Mouse (Mus musculus) monocyte, adult 5-6 weeks (primary cell): Measurements from ENCODE around the gene Gpcpd1. TPM values are rescaled to one million over a fixed set of nuclear protein-coding genes. Genes with fewer than 3 reads are reported as not detected.
"Not testable (repeated sequence)": the region's sequence is repeated elsewhere in the genome, so short reads cannot be mapped to it uniquely, and the experiment has no call there.

Experiments used
- ATAC-seq: fragments of 153-309, 156-312 bp; replicated peaks from 2 replicates; pipeline ENCODE4 v1.8.0; 2017; ENCODE audit warnings: mild to moderate bottlenecking; ENCODE audit not compliant: low TSS enrichment, insufficient number of reproducible peaks, severe bottlenecking, poor library complexity, low FRiP score
- total RNA-seq: library from RNA; stranded (forward); fragments of 200-1000, 200-491, 200-594 nt; gene quantifications from 3 replicates; pipeline ENCODE4 v1.2.3, GENCODE M21; 2017

The Gpcpd1 gene
- total RNA-seq, 1 experiment from 2014 or later, result 284 TPM

DNA sequence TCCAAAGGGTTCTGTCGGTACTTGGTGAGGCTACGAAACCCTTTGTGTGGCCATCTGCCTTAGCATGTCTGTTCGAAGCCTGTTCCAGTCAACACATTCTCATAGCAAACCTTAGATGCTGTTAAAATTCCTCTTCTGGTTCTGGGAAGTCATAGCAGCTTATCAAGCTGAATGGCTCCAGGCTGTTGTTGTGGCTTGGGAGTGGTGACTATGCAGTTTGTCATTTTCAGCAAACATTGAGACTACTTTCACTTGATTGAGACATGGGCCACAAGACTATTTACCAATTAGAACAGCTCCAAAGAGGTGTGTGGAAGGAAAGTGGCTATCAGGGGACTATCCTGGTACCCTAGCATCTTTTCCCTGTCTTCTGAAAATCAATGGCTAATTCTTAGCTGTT, 4.6 kb upstream of the Gpcpd1 start:
- ATAC-seq, result no peak

DNA sequence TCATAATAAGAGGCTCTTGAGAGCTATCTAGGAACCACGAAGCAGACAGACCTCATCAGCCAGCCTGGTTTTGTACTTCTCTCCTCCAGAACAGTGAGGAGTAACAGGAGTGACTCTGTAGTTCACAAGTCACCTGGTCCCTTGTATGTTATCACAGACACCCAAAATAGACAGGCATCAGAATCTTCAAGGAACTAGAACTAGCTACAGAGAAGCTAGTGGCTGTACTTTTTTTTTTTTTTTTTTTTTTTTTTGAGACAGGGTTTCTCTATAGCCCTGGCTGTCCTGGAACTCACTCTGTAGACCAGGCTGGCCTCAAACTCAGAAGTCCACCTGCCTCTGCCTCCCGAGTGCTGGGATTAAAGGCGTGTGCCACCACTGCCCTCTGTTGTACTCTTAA, 4.0 kb upstream of the Gpcpd1 start:
- not testable (repeated sequence) for ATAC-seq

DNA sequence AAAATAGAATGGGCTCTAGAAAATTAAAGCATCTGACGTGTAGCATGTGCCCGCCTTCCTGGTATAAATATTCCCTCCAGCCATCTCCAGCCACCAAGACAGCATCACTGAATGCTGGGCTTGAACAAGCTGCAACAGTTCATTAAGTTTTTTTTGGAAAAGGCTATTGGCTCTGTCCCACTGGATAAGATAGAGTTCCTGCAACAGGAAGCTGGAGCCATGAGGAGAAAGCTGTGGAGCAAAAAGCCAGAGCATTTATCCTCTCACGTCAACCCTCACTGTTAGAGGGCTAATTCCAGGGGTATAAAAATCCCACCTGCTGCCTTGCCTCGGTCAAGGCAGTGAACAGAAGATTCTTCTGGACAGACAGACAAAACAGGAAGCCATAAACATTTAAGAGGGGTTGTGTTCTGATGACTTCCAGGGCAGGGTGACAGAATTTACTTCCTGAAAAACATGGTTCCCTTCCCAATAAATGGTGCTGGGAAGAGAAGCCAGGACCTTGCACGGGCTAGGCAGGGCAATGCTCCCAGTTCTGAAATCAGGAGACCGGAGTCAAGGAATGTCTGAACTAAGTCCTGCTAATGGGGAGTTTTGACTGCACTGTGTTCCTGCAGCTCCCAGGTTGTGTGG, 2.5 kb upstream of the Gpcpd1 start:
- no peak for ATAC-seq

DNA sequence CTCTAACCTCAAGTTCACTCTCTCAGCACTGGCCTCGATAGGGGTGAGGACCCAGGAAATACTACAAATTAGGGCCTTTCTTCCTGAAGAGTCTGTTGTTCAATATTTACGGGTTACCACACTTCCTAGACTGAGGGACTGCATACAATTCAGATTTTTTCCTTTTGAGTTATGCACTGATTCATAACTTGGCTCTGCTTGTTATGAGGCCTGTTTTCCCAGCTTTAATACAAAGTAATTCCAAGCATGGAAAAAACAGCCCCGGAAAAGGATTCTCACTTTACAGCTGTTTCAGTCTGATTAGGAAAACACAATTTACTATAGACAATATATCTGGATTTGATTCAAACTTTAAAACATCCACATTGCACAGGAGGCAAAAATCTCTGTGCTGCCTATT, 1.5 kb downstream of the Gpcpd1 start:
- no peak for ATAC-seq

DNA sequence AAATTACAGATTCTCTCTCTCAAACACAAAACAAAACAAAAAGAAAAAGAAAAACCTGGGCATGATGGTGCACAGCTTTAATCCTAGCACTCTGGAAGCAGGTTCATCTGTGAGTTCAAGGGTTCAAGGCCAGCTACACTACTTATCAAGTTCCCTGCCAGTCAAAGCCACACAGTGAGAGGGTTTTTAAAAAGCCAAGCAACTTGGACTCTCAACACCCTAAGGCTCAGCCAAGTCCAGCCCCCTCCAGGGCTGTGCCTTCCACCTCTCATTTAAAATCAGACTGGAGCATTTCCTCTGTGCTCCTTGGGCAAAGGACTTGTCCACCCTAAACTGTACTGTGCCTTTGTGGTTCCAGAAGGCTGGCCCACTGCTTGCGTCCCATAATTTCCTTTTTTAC, 3.3 kb downstream of the Gpcpd1 start:
- no peak for ATAC-seq

DNA sequence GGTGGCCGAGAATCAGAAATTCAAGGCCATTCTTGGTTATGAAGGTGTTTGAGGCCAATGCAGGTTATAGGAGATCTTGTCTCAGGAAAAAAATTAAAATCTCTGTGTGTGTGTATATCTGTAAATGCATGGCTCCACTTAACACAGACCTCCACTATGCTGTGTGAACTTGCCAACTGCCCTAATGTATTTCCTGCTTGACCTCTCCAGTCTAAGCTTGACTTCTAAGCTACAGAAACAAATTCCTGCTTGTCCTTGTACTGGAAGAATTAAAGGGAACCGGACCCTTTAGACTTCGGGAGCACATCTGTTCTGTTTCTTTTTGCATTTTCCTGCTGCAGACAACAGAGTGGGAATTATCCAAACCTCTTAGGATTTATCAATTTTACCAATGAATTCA, 4.4 kb downstream of the Gpcpd1 start:
- ATAC-seq, result no peak

DNA sequence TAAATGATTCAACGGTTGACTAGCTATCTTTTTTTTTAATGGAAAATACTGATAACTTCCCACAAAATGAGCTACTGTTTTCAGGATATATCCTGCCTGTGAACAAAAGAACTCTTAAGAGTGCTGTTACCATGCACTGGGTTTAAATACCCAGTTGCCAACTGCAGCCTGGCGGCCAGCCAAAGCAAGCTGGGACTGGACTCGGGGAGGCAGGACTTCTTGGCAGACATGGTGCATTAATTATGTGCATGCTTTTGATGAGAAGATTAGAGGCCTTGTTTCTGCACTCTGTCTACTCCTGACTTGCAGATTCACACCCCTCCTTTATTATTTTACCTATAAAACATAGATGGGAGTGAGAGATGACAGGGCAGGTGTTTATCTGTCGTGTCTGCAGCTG, 5.3 kb downstream of the Gpcpd1 start:
- no peak for ATAC-seq

DNA sequence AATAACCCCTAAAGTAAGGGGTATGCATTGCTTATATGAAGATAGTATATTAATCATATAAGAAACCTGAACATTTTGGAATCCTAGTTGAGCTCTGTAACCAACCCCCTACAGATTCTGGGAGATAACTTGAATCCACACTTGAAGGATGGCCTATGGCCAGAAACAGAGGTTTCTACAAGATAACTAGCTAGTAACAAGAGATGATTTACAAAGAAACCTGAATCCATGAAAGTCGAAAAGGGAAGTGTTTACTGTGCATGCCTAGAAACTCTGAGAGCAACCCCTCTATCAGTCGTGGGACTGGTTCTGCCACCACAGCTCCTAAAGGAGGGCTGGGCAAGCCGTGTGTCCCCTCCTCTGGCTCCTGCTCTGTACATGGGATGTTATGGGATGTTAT, 7.8 kb downstream of the Gpcpd1 start:
- no peak for ATAC-seq

DNA sequence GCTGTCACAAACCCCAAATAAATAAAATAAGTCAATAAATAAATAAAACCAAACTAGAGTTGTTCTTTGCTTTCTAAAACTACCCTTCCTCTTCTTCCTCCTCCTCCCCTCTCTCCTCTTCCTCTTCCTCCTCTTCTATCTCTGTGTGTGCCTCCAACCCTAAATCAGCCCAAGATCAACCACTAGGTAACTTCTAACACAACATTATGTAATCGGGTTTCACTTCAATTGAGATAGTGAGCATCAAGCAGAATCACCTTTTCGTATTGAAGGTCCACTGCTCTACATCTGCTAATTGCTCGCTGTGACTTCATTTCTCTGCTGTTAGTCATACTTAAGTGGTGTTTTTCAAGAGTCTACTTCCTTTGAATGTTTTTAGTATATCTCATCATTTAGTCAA, 8.8 kb downstream of the Gpcpd1 start:
- no peak for ATAC-seq

DNA sequence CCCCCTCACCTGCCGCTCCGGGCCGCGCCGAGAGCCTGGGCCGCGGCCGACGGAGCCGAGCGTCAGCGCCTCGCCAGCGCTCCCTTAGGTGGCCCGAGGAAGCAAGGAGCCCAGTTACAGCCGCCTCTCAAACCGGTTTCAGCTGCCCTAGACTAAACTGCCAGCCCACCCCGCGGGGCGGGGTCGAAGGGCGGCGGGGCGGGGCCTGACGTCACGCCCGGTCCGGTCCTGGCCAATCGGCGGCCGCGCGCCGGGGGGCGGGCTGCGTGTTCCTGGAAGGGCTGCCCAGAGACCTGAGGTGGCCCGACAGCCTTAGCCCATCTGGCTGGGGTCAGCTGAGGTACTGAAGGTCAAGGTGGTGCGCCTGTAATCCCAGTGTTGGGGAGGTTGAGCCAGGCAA, 9.5 kb downstream of the Gpcpd1 start:
- peak; percentile 89 for ATAC-seq

DNA sequence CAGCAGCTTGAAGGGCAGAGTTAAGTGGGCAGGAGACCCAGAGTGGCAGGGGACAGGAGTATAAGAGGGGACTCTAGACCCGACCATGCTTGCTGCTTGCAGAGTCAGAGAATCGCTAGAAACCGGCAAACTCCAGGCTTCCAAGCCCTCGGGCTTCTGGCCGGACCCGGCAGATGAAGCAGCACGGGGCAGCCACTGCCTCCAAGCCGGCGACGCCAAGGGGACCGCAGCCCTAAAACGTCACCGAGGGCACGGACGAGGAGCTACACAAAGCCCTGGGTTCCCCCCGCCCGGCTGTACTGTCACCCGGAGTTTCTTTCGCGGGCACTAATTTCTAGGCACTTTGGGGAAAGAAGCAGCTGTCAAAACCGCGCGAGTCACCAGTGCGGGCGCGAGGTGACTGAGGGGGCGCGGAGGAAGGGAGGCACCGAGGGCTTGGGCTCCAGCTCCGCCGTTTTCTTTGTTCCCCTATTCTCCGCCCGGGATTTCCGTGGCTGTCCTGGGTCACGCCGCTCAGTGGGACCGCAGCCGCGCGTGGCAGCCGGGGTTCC, 10.0 kb downstream of the Gpcpd1 start:
- peak; percentile 61 for ATAC-seq

DNA sequence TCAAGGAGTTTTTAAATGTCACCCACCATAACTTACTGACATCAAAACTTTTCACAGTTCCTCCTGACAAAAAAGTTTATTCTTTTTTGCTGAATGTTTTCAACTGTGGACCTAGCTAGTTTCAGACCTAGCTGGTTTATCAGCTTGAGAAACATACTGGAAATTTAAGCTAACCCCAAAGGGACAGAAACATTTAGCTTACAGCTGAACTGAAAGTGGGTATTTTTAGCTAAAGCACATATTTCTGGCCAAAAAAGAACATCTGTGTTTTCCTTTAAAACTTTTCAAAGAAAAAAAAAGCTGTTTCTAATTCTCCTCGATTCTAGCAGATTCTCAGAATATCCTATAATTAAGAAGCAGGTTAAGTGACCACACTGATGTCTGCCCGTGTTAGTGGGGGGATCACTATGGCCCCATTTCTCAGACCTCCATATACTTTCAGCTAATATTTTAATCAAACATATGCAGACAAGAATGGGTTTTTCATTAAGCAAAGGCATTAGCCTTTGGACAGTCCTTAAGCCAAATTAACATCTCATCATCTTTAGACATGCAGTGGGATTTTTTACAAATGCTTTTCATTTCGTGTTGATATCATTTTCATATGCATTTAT, 10.9 kb downstream of the Gpcpd1 start:
- no peak for ATAC-seq

DNA sequence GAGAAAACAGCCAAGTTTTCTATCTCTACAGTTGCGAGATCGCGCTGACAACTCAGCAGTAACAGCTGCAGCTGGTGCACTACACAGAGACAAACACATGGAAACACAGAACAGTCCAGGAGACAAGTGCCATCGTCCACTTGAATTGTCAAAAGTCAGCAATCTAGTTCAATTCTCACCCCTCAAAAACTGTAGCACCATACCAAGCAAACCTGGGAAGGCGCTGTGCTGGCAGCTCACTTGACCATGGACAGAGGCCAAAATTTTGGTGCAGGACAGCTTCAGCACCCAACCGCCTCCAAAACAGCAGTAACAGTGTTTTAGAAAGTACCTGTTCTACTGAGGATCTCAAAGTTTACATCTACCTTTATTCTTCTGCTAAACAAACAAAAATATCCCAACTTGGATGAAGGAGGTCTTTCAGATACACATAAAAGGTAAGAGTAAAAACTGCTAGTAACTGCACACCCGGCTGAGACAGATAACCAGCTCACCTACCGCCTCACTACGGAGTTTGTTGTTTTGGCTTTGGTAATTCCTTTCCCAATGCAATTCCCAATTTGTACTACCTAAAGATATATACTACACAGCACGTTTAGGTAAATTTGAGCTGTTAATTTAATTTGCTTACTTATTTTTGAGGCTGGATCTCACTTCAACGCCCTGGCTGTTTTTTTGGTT, 11.6 kb downstream of the Gpcpd1 start:
- ATAC-seq, result no peak

DNA sequence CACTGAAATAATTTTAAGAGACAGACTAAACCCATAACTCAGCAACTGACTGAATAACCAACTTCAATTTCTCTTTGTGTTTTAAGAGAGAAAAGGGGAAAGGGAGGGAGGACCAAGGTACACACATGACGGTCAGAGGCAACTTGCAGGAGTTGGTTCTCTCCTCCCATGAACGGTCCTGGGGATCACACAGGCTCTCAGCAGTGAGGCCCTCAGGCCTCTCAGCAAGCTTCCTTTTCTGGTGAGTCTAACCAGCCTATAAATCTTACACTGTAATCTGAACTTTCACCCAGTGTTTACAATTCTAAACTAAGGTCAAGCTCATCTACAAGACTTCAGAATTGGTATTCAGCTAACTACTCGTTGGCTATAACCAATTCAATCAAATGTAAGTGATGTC, 12.3 kb downstream of the Gpcpd1 start:
- ATAC-seq, result peak; percentile 41

DNA sequence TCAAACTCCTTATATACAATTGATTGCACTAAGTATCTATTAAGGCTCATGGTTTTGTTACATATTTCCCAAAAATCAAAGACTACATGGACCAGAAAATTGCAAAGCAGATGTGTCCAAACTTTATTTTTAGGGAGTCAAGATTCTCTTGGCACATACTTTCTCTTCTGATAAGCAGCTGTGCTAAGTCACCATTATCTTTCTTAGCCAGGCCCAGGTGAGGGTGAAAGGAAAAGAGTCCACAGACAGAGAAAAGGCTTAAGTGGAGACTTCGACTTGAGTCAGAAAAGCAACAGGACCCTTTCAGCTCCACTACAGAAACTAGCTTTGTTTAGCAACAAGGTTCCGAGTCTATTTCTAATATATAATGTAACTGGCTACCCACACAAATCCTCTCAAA, 14.2 kb downstream of the Gpcpd1 start:
- no peak for ATAC-seq

DNA sequence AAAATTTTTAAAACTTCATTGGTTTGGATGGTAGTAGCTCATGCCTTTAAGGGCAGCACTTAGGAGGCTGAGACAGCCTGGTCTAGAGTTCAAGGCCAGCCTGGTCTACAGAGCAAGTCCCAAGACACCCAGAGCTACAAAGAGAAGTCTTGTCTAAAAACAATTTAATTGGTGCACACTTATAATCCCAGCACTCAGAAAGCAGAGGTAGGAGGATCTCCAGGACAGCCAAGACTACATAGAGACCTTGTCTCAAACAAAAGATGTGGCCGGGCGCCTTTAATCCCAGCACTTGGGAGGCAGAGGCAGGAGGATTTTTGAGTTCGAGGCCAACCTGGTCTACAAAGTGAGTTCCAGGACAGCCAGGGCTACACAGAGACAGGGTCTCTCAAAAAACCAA, 14.9 kb downstream of the Gpcpd1 start:
- ATAC-seq, result no peak

DNA sequence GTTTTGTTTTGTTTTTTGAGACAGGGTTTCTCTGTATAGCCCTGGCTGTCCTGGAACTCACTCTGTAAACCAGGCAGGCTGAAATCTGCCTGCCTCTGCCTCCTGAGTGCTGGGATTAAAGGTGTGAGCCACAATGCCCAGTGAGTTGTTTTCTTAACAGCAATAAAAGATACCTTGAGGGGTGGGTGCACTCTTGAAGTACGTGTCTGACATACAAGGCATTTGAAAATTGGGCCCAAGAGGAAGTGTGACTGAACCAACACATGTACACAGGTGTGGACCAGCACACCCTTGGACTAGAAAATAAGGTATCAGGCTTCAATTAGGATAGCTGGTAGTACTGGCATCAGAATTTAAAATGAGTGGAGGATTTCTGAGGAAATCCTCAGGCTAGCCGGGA, 16.2 kb downstream of the Gpcpd1 start:
- no peak for ATAC-seq

DNA sequence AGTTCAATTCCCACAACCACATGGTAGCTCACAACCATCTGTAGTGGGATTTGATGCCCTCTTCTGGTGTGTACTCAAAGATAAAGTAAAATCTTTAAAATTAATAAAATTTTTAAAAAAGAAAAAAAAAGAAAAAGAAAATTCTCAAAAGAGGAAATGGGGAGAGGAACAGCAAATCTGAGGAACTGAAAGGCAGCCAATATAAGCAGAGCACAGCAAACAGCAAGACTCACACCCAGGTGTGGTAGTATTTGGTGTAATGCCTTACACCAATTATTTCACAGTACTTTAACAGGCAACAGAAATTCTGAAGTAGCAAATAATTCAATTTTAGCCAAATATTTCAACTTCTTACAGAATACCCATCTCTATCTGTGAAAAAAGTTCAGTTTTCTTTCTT, 16.7 kb downstream of the Gpcpd1 start:
- no peak for ATAC-seq

DNA sequence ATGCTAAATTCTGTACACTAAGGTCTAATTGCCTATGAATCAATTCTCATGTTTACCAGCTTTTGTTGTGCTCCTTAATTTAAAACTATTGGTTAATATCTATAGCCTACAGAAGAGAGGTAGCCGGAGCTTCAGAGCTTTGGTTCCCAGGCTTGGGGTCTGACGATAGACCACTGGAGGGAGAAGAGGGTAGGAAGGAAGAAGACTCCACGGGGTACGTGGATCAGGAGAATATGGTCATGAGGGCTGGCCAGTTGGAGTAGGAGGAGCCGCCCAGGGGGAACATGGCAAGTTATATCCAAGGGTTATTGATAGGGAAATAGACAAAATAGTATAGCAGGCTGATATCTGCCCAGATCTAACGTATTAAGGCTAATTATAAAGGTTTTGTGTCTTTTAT, 17.8 kb downstream of the Gpcpd1 start:
- ATAC-seq, result no peak

DNA sequence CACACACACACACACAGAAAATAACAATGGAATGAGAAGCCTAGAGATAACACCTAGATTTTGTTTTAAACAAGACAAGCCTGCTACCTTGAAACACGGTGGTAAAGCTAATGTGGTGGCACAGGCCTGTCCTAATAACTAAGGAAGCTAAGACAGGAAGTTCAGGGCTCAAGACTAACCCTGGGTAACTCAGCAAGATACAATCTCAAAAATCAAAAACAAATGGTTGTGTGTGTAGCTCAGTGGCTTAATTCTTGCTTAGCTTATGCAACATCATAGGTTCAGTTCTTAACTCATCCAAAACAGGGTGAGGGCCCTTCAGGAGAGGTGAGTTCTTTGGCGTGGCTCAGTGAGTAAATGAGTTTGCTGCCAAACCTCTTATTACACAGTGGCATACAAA, 20.1 kb downstream of the Gpcpd1 start:
- no peak for ATAC-seq
